Mouse (Mus musculus): ENCODE results near the gene Kiss1r.

DNA sequence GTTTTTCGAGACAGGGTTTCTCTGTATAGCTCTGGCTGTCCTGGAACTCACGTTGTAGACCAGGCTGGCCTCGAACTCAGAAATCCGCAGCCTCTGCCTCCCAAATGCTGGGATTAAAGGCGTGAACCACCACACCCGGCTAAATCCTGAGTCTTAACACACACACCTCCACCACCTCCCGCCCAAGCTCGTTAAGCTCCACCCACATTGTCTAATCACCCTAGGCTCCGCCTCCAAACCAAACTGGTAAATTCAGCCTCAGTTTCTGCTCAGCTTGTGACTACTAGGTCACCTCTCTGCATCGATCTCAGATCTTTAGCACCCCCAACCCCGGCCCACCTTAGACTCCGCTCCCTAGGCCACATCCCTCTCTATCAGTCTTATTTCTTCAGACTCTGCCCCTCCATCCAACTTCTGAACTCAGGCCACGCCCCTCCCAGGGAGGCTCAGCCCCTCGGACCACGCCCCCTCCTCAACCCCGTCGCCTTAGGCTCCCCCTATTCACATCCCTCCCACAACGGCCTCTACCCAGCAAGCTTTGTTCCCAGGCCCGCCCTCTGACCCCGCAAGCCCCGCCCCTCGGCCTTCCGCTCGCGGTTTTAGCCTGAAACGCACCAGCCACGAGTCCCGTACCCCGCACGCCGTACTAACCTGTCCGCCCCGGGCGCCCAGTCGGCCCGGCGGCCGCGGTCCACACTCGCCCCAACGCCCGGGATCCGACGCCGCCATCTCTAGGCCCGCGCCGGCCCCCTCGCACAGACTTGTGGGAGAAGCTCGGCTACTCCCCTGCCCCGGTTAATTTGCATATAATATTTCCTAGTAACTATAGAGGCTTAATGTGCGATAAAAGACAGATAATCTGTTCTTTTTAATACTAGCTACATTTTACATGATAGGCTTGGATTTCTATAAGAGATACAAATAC, 8.3 kb upstream of the Kiss1r start, which contains the start of gene Med16:
- no peak for TF ChIP-seq CTCF (IDR thresholded peaks at IDR 0.05; ENCODE audit: low read depth, low read length)
- no peak for TF ChIP-seq POLR2A (IDR thresholded peaks at IDR 0.05; ENCODE audit: borderline replicate concordance, low read depth, low read length)

Data from bone marrow macrophage, adult 2 months (primary cell).